Mouse (Mus musculus) hindbrain, postnatal 0 days (tissue): ENCODE results near the gene Exph5. TPM values are rescaled to one million over a fixed set of nuclear protein-coding genes. Genes with fewer than 3 reads are reported as not detected.

Experiments
- ATAC-seq: fragments of 200-750 bp; cut with Nextera tagmentation; 2 replicates; pipeline ENCODE4 v1.8.0; 2017; ENCODE audit warnings: mild to moderate bottlenecking, moderate TSS enrichment, moderate library complexity
- DNase-seq: peaks from one replicate; pipeline ENCODE4 v3.0.0-alpha.2; 2015; ENCODE audit warnings: low spot score
- H3K27ac ChIP-seq: fragments of 300-500 bp; sonication (generic); 2 replicates; pipeline ENCODE4 v1.5.1; 2014; ENCODE audit warnings: mild to moderate bottlenecking
- H3K27me3 ChIP-seq: fragments of 300-500 bp; sonication (generic); 2 replicates; pipeline ENCODE4 v1.6.1; 2014; ENCODE audit warnings: low read length, mixed read lengths; ENCODE audit not compliant: insufficient read depth
- H3K36me3 ChIP-seq: fragments of 300-500 bp; sonication (generic); 2 replicates; pipeline ENCODE4 v1.6.1; 2014; ENCODE audit warnings: low read length, mixed read lengths; ENCODE audit not compliant: insufficient read depth
- H3K4me1 ChIP-seq: fragments of 300-500 bp; sonication (generic); 2 replicates; pipeline ENCODE4 v1.6.1; 2014; ENCODE audit warnings: antibody characterized with exemption, low read length, mixed read lengths; ENCODE audit not compliant: insufficient read depth
- H3K4me2 ChIP-seq: fragments of 300-500 bp; sonication (generic); 2 replicates; pipeline ENCODE4 v1.6.1; 2014; ENCODE audit warnings: low read depth, mild to moderate bottlenecking, low read length, moderate library complexity, mixed read lengths
- H3K4me3 ChIP-seq: fragments of 300-500 bp; sonication (generic); 2 replicates; pipeline ENCODE4 v1.5.1; 2014; ENCODE audit warnings: low read length
- H3K9ac ChIP-seq: fragments of 300-500 bp; sonication (generic); replicated peaks from 2 replicates; pipeline ENCODE4 v1.6.1; 2014; ENCODE audit warnings: mild to moderate bottlenecking, low read length, moderate library complexity, mixed read lengths
- H3K9me3 ChIP-seq: fragments of 300-500 bp; sonication (generic); 2 replicates; pipeline ENCODE4 v1.6.1; 2016; ENCODE audit warnings: low read length, mixed read lengths
- CTCF ChIP-seq: IDR thresholded peaks from 2 replicates; pipeline ENCODE4 v1.5.1; 2016; ENCODE audit warnings: antibody characterized with exemption, control low read depth, low read depth
- WGBS: fragments of 180-500 bp; shearing (Covaris S2); extraction: QIAGEN DNeasy Blood & Tissue Kit; methylation state at CpG from one replicate; pipeline ENCODE4 v1.1.7; 2014; 5-methylcytosine and 5-hydroxymethylcytosine counted together
- polyA plus RNA-seq: library from polyadenylated mRNA; unstranded; fragments of >200 nt; fragmentation: Nextera tagmentation; extraction: Ambion mirVana; gene quantifications from 2 replicates; pipeline ENCODE4 v1.2.1, GENCODE M21; 2015
- total RNA-seq: library from RNA; depleted of rRNA; stranded (reverse); fragments of >200 nt; gene quantifications from 2 replicates; pipeline ENCODE4 v1.2.3, GENCODE M21; 2014

Gene Exph5
- total and polyA plus RNA-seq, 2 experiments from 2014 or later = 0.36 to 0.99 TPM

GRCm38 (mm10) chr9:53341981-53342380, 40.5 kb downstream of the Exph5 start:
- ATAC-seq = no peak
- Histone ChIP-seq H3K9ac (no peak overlapping the region), H3K4me3 (no peak overlapping the region), H3K36me3 (no peaks in the 10 kb centered on the region), H3K4me1 (no peaks in the 10 kb centered on the region), H3K27ac (no peak overlapping the region), H3K27me3 (no peaks in the 10 kb centered on the region), H3K9me3 (no peaks in the 10 kb centered on the region), H3K4me2 (peak overlapping the region; percentile 69; the same call in 1 of the 2 replicates)
- 91% methylated on average over 3 of the region's 3 CpGs for WGBS
- TF ChIP-seq CTCF = no peak
- DNase-seq = no peak

DNA sequence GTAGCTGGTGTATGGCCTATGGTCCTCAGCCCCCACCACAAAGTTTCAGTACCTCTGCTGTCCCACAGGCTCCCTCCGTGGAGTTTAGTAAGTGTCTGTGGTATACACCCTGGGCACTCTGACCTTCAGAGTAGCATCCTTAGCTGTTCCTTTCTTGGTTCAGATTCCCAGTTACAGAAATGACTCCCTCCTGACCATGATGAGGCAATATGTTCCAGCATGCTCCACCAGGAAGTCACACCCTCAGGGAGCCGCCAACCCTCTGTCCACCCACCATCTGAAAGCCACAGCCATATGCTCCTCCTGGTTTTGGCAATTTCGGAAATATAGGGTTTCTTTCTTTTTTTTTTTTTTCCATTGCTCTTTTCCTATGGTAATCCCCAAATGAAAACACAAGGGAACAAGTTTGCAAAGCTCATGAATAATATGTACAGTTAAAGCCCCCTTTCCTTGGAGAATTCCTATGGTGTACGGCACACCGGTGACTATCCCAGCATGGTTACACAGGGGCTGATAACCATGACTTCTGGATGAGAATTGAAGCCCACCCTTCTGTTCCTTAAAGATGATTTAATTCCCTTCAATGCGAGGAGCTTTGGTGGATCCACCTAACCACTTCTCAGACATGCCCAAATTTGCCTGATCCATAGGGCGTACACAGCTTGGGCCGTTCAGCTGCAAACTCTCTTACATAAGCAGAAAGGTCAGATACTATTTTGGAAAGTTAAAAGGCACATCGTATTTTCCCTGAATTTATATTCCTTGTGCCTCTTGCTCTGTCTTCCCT, 43.4 kb downstream of the Exph5 start:
- no peak for TF ChIP-seq CTCF
- 92% methylated on average over 9 of the region's 9 CpGs for WGBS
- ATAC-seq (no peak), DNase-seq (no peak)
- H3K4me3 ChIP-seq = no peak overlapping the region
- no peaks in the 10 kb centered on the region for H3K4me1 ChIP-seq
- H3K9ac ChIP-seq = no peak overlapping the region
- H3K36me3 ChIP-seq = no peaks in the 10 kb centered on the region
- H3K4me2 ChIP-seq = no peak overlapping the region
- H3K27ac ChIP-seq = no peak overlapping the region
- H3K27me3 ChIP-seq = no peaks in the 10 kb centered on the region
- no peaks in the 10 kb centered on the region for H3K9me3 ChIP-seq

GRCm38 (mm10) chr9:53345728-53346127, 44.3 kb downstream of the Exph5 start:
- DNase-seq = no peak
- no peak for TF ChIP-seq CTCF
- 64% methylated on average over 3 of the region's 3 CpGs for WGBS

DNA sequence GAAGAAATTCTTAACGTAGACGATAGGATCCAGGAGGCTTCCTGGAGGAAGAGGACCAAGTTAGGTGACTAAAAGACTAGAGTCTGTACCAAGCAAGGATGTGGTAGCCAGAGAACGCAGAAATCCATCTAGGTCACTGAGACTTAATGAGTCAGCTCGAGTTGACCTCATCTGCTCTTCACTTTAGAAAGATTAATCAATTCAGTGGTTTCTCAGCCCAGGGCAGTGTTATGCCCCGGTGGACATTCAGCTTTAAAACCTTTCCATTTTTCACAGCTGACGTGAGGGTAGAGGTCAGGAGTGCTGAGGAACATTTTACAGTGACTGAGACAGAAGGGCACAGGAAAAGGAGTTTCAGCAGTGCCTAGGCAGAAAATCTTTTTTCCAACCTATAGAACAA, 44.9 kb downstream of the Exph5 start:
- H3K9me3 ChIP-seq = 0 out of 2 replicates have a peak, but pooled peaks cover 4% of the 10 kb centered on the region
- no peaks in the 10 kb centered on the region for H3K27me3 ChIP-seq
- ATAC-seq (no peak), DNase-seq (no peak)
- WGBS = 73% methylated on average over 6 of the region's 6 CpGs
- H3K4me1 ChIP-seq = no peaks in the 10 kb centered on the region
- H3K9ac ChIP-seq = no peak overlapping the region
- no peaks in the 10 kb centered on the region for H3K36me3 ChIP-seq
- TF ChIP-seq CTCF = no peak
- no peak overlapping the region for H3K4me3 ChIP-seq
- H3K27ac ChIP-seq = no peak overlapping the region
- no peak overlapping the region for H3K4me2 ChIP-seq

More at GRCm38 (mm10) chr9:53345728-53346127, 44.3 kb downstream of the Exph5 start:
- Histone ChIP-seq H3K9me3 (0 out of 2 replicates have a peak, but pooled peaks cover under 1% of the 10 kb centered on the region), H3K9ac (no peak overlapping the region), H3K27ac (no peak overlapping the region), H3K4me2 (no peak overlapping the region), H3K36me3 (no peaks in the 10 kb centered on the region), H3K4me3 (no peak overlapping the region), H3K27me3 (no peaks in the 10 kb centered on the region), H3K4me1 (no peaks in the 10 kb centered on the region)
- ATAC-seq = no peak

GRCm38 (mm10) chr9:53349211-53349610, 47.7 kb downstream of the Exph5 start:
- 81% methylated on average over 1 of the region's 1 CpGs for WGBS
- Histone ChIP-seq H3K4me3 (no peak overlapping the region), H3K27ac (no peak overlapping the region), H3K4me1 (no peaks in the 10 kb centered on the region), H3K9me3 (0 out of 2 replicates have a peak, but pooled peaks cover 4% of the 10 kb centered on the region), H3K4me2 (no peak overlapping the region), H3K36me3 (no peaks in the 10 kb centered on the region), H3K27me3 (no peaks in the 10 kb centered on the region), H3K9ac (no peak overlapping the region)
- no peak for TF ChIP-seq CTCF
- no peak for DNase-seq
- ATAC-seq = no peak

GRCm38 (mm10) chr9:53350331-53350730, 48.9 kb downstream of the Exph5 start:
- TF ChIP-seq CTCF = no peak
- Histone ChIP-seq H3K4me1 (no peaks in the 10 kb centered on the region), H3K36me3 (no peaks in the 10 kb centered on the region), H3K4me2 (no peak overlapping the region), H3K9me3 (0 out of 2 replicates have a peak, but pooled peaks cover 4% of the 10 kb centered on the region), H3K9ac (no peak overlapping the region), H3K27me3 (no peaks in the 10 kb centered on the region), H3K27ac (no peak overlapping the region), H3K4me3 (no peak overlapping the region)
- no peak for ATAC-seq
- no peak for DNase-seq
- 87% methylated on average over 2 of the region's 2 CpGs for WGBS

- H3K9me3 ChIP-seq = 0 out of 2 replicates have a peak, but pooled peaks cover 4% of the 10 kb centered on the region
- H3K4me1 ChIP-seq = no peaks in the 10 kb centered on the region
- H3K4me3 ChIP-seq = no peak overlapping the region
- H3K27me3 ChIP-seq = no peaks in the 10 kb centered on the region
- DNase-seq = no peak
- 93% methylated on average over 6 of the region's 6 CpGs for WGBS
- H3K36me3 ChIP-seq = no peaks in the 10 kb centered on the region
- H3K9ac ChIP-seq = no peak overlapping the region
- TF ChIP-seq CTCF = no peak
- H3K4me2 ChIP-seq = no peak overlapping the region
- H3K27ac ChIP-seq = no peak overlapping the region
- ATAC-seq = no peak
Observed at GRCm38 (mm10) chr9:53351899-53352298, 50.4 kb downstream of the Exph5 start.
